Mouse (Mus musculus) liver, embryonic 14.5 days (tissue): Measurements from ENCODE around the gene Trnp1. TPM values are rescaled to one million over a fixed set of nuclear protein-coding genes. Genes with fewer than 3 reads are reported as not detected.
"Not testable (repeated sequence)": the region's sequence is repeated elsewhere in the genome, so short reads cannot be mapped to it uniquely, and the experiment has no call there.

Experiments
- ATAC-seq: fragments of 200-750 bp; cut with Nextera tagmentation; 2 replicates; pipeline ENCODE4 v1.8.0; 2017; ENCODE audit warnings: moderate number of reproducible peaks, mild to moderate bottlenecking, moderate library complexity; ENCODE audit not compliant: insufficient read depth
- DNase-seq, 3 experiments: peaks; one replicate each; pipeline ENCODE4 v3.0.0-alpha.2; 2012 to 2013; ENCODE audit warnings: low read depth in 3 of 3, low spot score in 3 of 3
- H3K27ac ChIP-seq: fragments of 300-500 bp; sonication (generic); 2 replicates; pipeline ENCODE4 v1.5.1; 2014; ENCODE audit warnings: moderate library complexity, mild to moderate bottlenecking, control low read depth, inconsistent platforms
- H3K27me3 ChIP-seq: fragments of 300-500 bp; sonication (generic); 2 replicates; pipeline ENCODE4 v1.6.1; 2014; ENCODE audit warnings: mild to moderate bottlenecking, low read length, moderate library complexity; ENCODE audit not compliant: control insufficient read depth, insufficient read depth
- H3K36me3 ChIP-seq: fragments of 300-500 bp; sonication (generic); replicated peaks from 2 replicates; pipeline ENCODE4 v1.6.1; 2014; ENCODE audit warnings: low read depth; ENCODE audit not compliant: control insufficient read depth, insufficient read depth
- H3K4me1 ChIP-seq, 2 experiments: fragments of 200-500 bp in 1 of 2; fragments of 300-500 bp in 1 of 2; sonication (generic) in 1 of 2; replicated peaks; 2 replicates each; pipeline ENCODE4 v1.6.1; 2012 to 2014; ENCODE audit warnings: antibody characterized with exemption in 1 of 2, inconsistent platforms in 1 of 2, low read length in 1 of 2; ENCODE audit not compliant: control insufficient read depth in 2 of 2, insufficient read depth in 2 of 2
- H3K4me2 ChIP-seq: fragments of 300-500 bp; sonication (generic); 2 replicates; pipeline ENCODE4 v1.6.1; 2014; ENCODE audit warnings: low read depth, mild to moderate bottlenecking, control low read depth, moderate library complexity
- H3K4me3 ChIP-seq, 2 experiments: fragments of 200-500 bp in 1 of 2; fragments of 300-500 bp in 1 of 2; sonication (generic) in 1 of 2; 2 replicates each; pipeline ENCODE4 v1.5.1; 2012 to 2014; ENCODE audit warnings: low read depth in 2 of 2, low read length in 2 of 2, mild to moderate bottlenecking in 2 of 2, control low read depth in 1 of 2, inconsistent platforms in 1 of 2, moderate library complexity in 1 of 2; ENCODE audit not compliant: insufficient read depth in 1 of 2
- H3K9ac ChIP-seq: fragments of 300-500 bp; sonication (generic); replicated peaks from 2 replicates; pipeline ENCODE4 v1.6.1; 2014; ENCODE audit warnings: mild to moderate bottlenecking, control low read depth, moderate library complexity
- H3K9me3 ChIP-seq: fragments of 300-500 bp; sonication (generic); 2 replicates; pipeline ENCODE4 v1.6.1; 2016; ENCODE audit warnings: low read length, mixed read lengths; ENCODE audit not compliant: control insufficient read depth
- CTCF ChIP-seq: IDR thresholded peaks from 2 replicates; pipeline ENCODE4 v1.5.1; 2016; ENCODE audit warnings: antibody characterized with exemption, low read depth, control low read depth
- EP300 ChIP-seq: IDR thresholded peaks from 2 replicates; pipeline ENCODE4 v1.6.1; 2016; ENCODE audit warnings: antibody characterized with exemption, low read depth
- WGBS: fragments of 180-500 bp; shearing (Covaris S2); extraction: QIAGEN DNeasy Blood & Tissue Kit; methylation state at CpG from one replicate; pipeline ENCODE4 v1.1.7; 2014; ENCODE audit not compliant: insufficient replicate concordance; 5-methylcytosine and 5-hydroxymethylcytosine counted together
- polyA plus RNA-seq, 2 experiments: library from polyadenylated mRNA; depleted of rRNA in 1 of 2; stranded (reverse) in 1 of 2; unstranded in 1 of 2; fragments of >200 nt; fragmentation: Nextera tagmentation in 1 of 2; extraction: Ambion mirVana in 1 of 2; gene quantifications; 2 replicates each; pipeline versions ENCODE4 v1.2.1 to v1.2.3; 2012 to 2014

Gene Trnp1
- polyA plus RNA-seq, 2 experiments: 0.04 TPM; not detected in 1

- no peak for TF ChIP-seq EP300
- no peak for TF ChIP-seq CTCF
- Histone ChIP-seq H3K36me3 (peaks cover 9% of the 10 kb centered on the region), H3K9ac (no peak overlapping the region), H3K4me1 (no peaks in the 10 kb centered on the region), H3K27ac (no peak overlapping the region), H3K4me2 (no peak overlapping the region), H3K4me3 (no peak overlapping the region), H3K27me3 (no peaks in the 10 kb centered on the region), H3K9me3 (no peaks in the 10 kb centered on the region)
- ATAC-seq (no peak), DNase-seq (no peak)
- 62% methylated on average over 16 of the region's 16 CpGs for WGBS
Observed at GRCm38 (mm10) chr4:133527788-133528187, 29.4 kb upstream of the Trnp1 start.

- peaks cover 27% of the 10 kb centered on the region for H3K27me3 ChIP-seq
- no peaks in the 10 kb centered on the region for H3K4me1 ChIP-seq
- no peak overlapping the region for H3K27ac ChIP-seq
- H3K4me3 ChIP-seq: no peak overlapping the region
- no peaks in the 10 kb centered on the region for H3K36me3 ChIP-seq
- DNase-seq: no peak
- WGBS: 34% methylated on average over 2 of the region's 2 CpGs
- H3K4me2 ChIP-seq: no peak overlapping the region
- TF ChIP-seq EP300: no peak
- no peak for TF ChIP-seq CTCF
- H3K9me3 ChIP-seq: no peaks in the 10 kb centered on the region
- no peak overlapping the region for H3K9ac ChIP-seq
- ATAC-seq: no peak
Observed at GRCm38 (mm10) chr4:133521502-133521901, 23.2 kb upstream of the Trnp1 start.

GRCm38 (mm10) chr4:133519369-133519665, 21.0 kb upstream of the Trnp1 start:
- 0 out of 2 replicates have a peak, but pooled peaks have one; percentile 21 for ATAC-seq
- Histone ChIP-seq H3K27ac (no peak overlapping the region), H3K4me1 (no peaks in the 10 kb centered on the region), H3K36me3 (no peaks in the 10 kb centered on the region), H3K4me2 (peak overlapping the region; percentile 57), H3K9ac (no peak overlapping the region), H3K4me3 (peak overlapping the region; percentile 20 to 40; a peak in 3 of 4 replicates), H3K9me3 (no peaks in the 10 kb centered on the region), H3K27me3 (peaks cover 27% of the 10 kb centered on the region)
- TF ChIP-seq CTCF (no peak), EP300 (no peak)
- DNase-seq: no peak
- WGBS: 13% methylated on average over 25 of the region's 25 CpGs

DNA sequence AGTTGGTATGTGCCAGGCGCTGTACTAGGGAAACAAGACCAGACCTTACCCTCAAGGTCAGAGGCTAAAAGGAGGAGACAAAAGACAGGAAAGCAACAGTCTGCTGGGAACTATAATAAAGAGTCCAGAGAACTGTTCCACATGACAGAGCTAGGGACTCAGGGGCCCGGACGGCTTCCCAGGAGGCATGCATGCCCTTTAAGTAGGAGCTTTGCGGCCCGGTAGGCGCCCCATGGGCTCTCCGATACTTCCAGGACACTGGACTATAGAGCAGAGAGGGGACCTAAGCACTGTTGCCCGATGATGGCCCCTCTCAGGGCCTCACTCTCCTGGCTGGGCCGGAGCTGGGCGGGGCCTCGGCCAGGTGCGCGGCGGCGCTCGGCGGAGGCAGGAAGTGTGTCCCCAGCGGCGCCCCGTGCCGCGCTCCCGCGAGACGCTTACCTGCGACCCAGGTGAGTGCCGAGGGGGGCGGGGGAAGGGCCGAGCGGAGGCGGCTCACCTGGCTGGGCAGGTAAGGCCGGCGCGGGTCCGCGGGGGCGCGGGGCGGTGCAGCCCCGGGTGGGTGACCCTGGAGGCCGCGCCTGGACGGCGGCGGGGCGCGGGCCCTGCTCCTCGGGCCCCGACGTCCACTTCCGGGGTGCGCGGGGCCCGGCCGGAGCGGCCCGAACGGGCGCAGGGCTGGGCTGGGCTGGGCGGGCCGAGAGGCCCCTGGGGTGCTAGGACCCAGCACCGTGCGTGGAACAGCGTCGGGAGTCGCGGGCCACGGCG, 20.4 kb upstream of the Trnp1 start, which contains the start of gene Kdf1:
Gene Kdf1 (plus strand): TSS at position 363 of the 768 bp plus-strand sequence.
- no peak for DNase-seq
- peak within 1 kb of the TSS; percentile 57 for H3K4me2 ChIP-seq
- 6% methylated on average over 54 of the region's 69 CpGs for WGBS
- ATAC-seq: peak; percentile 33; the same call in 1 of the 2 replicates
- peak within 1 kb of the TSS; percentile 20 to 40; a peak in 3 of 4 replicates for H3K4me3 ChIP-seq
- no peak within 1 kb of the TSS for H3K9ac ChIP-seq
- no peaks in the 10 kb centered on the region for H3K4me1 ChIP-seq
- H3K9me3 ChIP-seq: no peaks in the 10 kb centered on the region
- peaks cover 27% of the 10 kb centered on the region for H3K27me3 ChIP-seq
- no peaks in the 10 kb centered on the region for H3K36me3 ChIP-seq
- no peak for TF ChIP-seq EP300
- TF ChIP-seq CTCF: no peak
- H3K27ac ChIP-seq: no peak within 1 kb of the TSS

DNA sequence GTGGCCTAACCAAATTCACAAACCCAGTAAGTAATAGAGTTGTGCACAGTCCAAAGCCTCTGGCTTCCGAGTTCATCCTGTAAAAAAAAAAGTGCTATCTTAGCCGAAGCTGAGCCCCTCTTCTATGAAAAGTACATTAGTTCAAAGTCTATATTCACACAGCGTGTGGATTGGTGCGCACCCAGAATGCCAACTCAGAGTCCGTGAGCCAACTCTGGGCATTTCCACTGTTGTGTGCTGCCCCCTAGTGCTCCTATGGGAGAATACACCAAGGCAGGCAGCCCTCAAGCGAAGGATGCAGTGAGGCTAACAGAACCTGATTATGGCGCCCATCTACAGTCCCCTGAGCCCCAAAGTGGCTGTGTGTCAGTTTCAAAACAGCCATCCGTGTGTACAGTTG, 14.6 kb upstream of the Trnp1 start:
- 9% methylated on average over 8 of the region's 8 CpGs for WGBS
- H3K9me3 ChIP-seq: no peaks in the 10 kb centered on the region
- TF ChIP-seq CTCF (peak; percentile 94), EP300 (no peak)
- no peak overlapping the region for H3K4me2 ChIP-seq
- peaks cover 2% of the 10 kb centered on the region for H3K27me3 ChIP-seq
- no peaks in the 10 kb centered on the region for H3K4me1 ChIP-seq
- no peak overlapping the region for H3K27ac ChIP-seq
- no peak overlapping the region for H3K4me3 ChIP-seq
- ATAC-seq (0 out of 2 replicates have a peak, but pooled peaks have one; percentile 21), DNase-seq (peak in 2 of 3 experiments; percentile 28 to 42)
- no peaks in the 10 kb centered on the region for H3K36me3 ChIP-seq
- no peak overlapping the region for H3K9ac ChIP-seq

- ATAC-seq, H3K4me3 ChIP-seq, H3K9me3 ChIP-seq, H3K4me2 ChIP-seq, H3K9ac ChIP-seq, H3K36me3 ChIP-seq, H3K4me1 ChIP-seq, H3K27me3 ChIP-seq, H3K27ac ChIP-seq, DNase-seq: not testable (repeated sequence)
- 47% methylated on average over 4 of the region's 5 CpGs for WGBS
Observed at GRCm38 (mm10) chr4:133512511-133512910, 14.2 kb upstream of the Trnp1 start.
